Mouse (Mus musculus) activated CD4-positive, CD25-positive, alpha-beta regulatory T cell, adult 4 months (primary cell): Measurements from ENCODE around the gene Yipf1. TPM values are rescaled to one million over a fixed set of nuclear protein-coding genes. Genes with fewer than 3 reads are reported as not detected.

ENCODE experiments used
- ATAC-seq: one replicate; pipeline ENCODE4 v1.8.0; 2017
- polyA plus RNA-seq, 2 experiments: library from polyadenylated mRNA; unstranded; fragments of 100-300 nt; shearing (Covaris generic); gene quantifications; one replicate each; pipeline ENCODE4 v1.2.1; 2017

Gene Yipf1
- polyA plus RNA-seq, 2 experiments from 2014 or later: 91.4 to 105 TPM

- no peak for ATAC-seq
Observed at GRCm38 (mm10) chr4:107378954-107379353, 64.8 kb downstream of the Yipf1 start.

GRCm38 (mm10) chr4:107380871-107381270 lies 66.7 kb downstream of the Yipf1 start:
- ATAC-seq: no peak

- no peak for ATAC-seq
Observed at GRCm38 (mm10) chr4:107387038-107387437, 72.9 kb downstream of the Yipf1 start.

GRCm38 (mm10) chr4:107387465-107387864 lies 73.3 kb downstream of the Yipf1 start:
- no peak for ATAC-seq

GRCm38 (mm10) chr4:107388291-107388690 lies 74.1 kb downstream of the Yipf1 start:
- no peak for ATAC-seq

- ATAC-seq: no peak
Observed at GRCm38 (mm10) chr4:107389345-107389744, 75.2 kb downstream of the Yipf1 start.

GRCm38 (mm10) chr4:107393771-107394170 lies 79.6 kb downstream of the Yipf1 start:
- no peak for ATAC-seq

Other genes starting within 250 kb of the Yipf1 start
- gene Mrpl37, start 247.5 kb upstream of the Yipf1 start, polyA plus RNA-seq: 10 to 100 TPM; 36.0 to 43.2 TPM
- gene Cyb5rl, start 247.4 kb upstream of the Yipf1 start, polyA plus RNA-seq: 1 to 10 TPM; 6.1 to 8.5 TPM
- gene Cdcp2, start 217.5 kb upstream of the Yipf1 start, polyA plus RNA-seq: not detected
- 100 to 1,000 TPM; 376 to 381 TPM for gene Tmem59, start 136.0 kb upstream of the Yipf1 start, polyA plus RNA-seq
- gene Tceanc2, start 135.2 kb upstream of the Yipf1 start, polyA plus RNA-seq: 10 to 100 TPM in 1 of 2 experiments, 1 to 10 TPM in 1; 9.8 to 20.5 TPM
- under 1 TPM; 0.30 to 0.47 TPM for gene Ldlrad1, start 105.2 kb upstream of the Yipf1 start, polyA plus RNA-seq
- 10 to 100 TPM; 22.5 to 24.6 TPM for gene Lrrc42, start 60.8 kb upstream of the Yipf1 start, polyA plus RNA-seq
- gene Hspb11, start 60.8 kb upstream of the Yipf1 start, polyA plus RNA-seq: 10 to 100 TPM; 27.9 to 34.0 TPM
- not detected for gene Dio1, start 7.2 kb upstream of the Yipf1 start, polyA plus RNA-seq
- 1 to 10 TPM; 7.0 TPM for gene Ndc1, start 53.4 kb downstream of the Yipf1 start, polyA plus RNA-seq
- gene Glis1, start 120.2 kb downstream of the Yipf1 start, polyA plus RNA-seq: not detected